ENCODE assay signal across 25 mouse cellular contexts in the genomic region with DNA sequence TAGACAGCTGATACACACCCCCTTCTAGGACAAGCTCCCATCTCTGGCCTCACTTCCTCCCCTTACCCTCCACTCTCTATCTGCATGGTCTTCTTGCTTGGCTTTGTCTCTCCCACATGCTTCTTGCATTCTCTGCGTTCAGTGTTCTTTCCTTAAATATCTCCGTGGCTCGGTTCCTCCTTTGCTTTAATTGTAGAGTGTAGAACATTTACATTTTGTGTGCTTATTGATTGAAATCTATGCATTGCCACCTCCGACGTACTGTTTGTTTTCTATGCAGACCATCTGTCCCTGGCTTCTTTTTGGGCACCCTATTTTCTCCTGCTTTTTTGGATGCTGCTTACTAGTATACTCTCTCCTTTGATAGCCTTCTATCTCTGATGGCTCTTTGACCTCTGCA. TPM values are rescaled to one million over a fixed set of nuclear protein-coding genes. Genes with fewer than 3 reads are reported as not detected.
DNase-seq lines count a peak whose midpoint lies in the region; ATAC-seq and TF ChIP-seq lines count a peak whose summit lies in the region.
"Had no signal": no experiment of that assay in that cellular context is flagged by ENCODE, and none has a peak within 500 bp of the region (broad histone marks: within the 10 kb centered on the region; RNA-seq: fewer than 3 reads in every experiment).

No protein-coding gene starts in this region.

- 63% methylated on average over 5 of the region's 5 CpGs for WGBS in forebrain, postnatal 0 days
- 83% methylated on average over 5 of the region's 5 CpGs for WGBS in forebrain, embryonic 15.5 days

- ATAC-seq in forebrain, postnatal 0 days = no peak
- no peak for ATAC-seq in forebrain, embryonic 15.5 days (replicated peaks)
- ATAC-seq: activated CD4-positive, CD25-positive, alpha-beta regulatory T cell, adult 4 months; CD4-positive, CD25-positive, alpha-beta regulatory T cell, adult 4 months; forebrain, embryonic 13.5 days; forebrain, embryonic 16.5 days; Patski had no signal

- H3K4me3 ChIP-seq in forebrain, postnatal 0 days (ENCODE audit: low read depth, low read length) = no peak overlapping the region
- H3K4me3 ChIP-seq in forebrain, embryonic 15.5 days = no peak overlapping the region
- H3K4me3 ChIP-seq in left cerebral cortex, adult 2 months = no peak overlapping the region
- H3K4me3 ChIP-seq: embryonic facial prominence, embryonic 10.5 days; embryonic facial prominence, embryonic 12.5 days; forebrain, embryonic 13.5 days had no signal

- H3K4me2 ChIP-seq in forebrain, postnatal 0 days (ENCODE audit: low read depth) = no peak overlapping the region
- no peak overlapping the region for H3K4me2 ChIP-seq in forebrain, embryonic 15.5 days (replicated peaks)
- H3K4me2 ChIP-seq: embryonic facial prominence, embryonic 12.5 days; forebrain, embryonic 13.5 days had no signal

- H3K9ac ChIP-seq in forebrain, postnatal 0 days = no peak overlapping the region
- H3K9ac ChIP-seq in forebrain, embryonic 15.5 days (replicated peaks) = no peak overlapping the region
- H3K9ac ChIP-seq: embryonic facial prominence, embryonic 12.5 days; forebrain, embryonic 13.5 days had no signal

- H3K36me3 ChIP-seq in forebrain, postnatal 0 days (ENCODE audit: insufficient read depth) = no peaks in the 10 kb centered on the region
- H3K36me3 ChIP-seq in forebrain, embryonic 15.5 days = no peaks in the 10 kb centered on the region
- H3K36me3 ChIP-seq: embryonic facial prominence, embryonic 10.5 days; embryonic facial prominence, embryonic 12.5 days; G1E had no signal

- DNase-seq in forebrain, postnatal 0 days = peak; percentile 18
- no peak for DNase-seq in left cerebral cortex, adult 2 months (ENCODE audit: extremely low spot score in 1 of 2, low spot score in 2 of 2)
- DNase-seq in left cerebral cortex, adult 8-10 months (ENCODE audit: low spot score in 2 of 2) = no peak
- no peak for DNase-seq in cerebellum, adult 11-12 months
- DNase-seq: adrenal gland, adult 2 months; adrenal gland, postnatal 10 days; adrenal gland, postnatal 25 days; B cell, adult 2 months; cerebellum, adult 18-20 months; cerebellum, adult 8-10 months; cerebellum, adult 9-11 months; cerebellum, postnatal 14 days; cerebellum, postnatal 36 days had no signal

- H3K9me3 ChIP-seq in forebrain, postnatal 0 days (ENCODE audit: low read length) = no peaks in the 10 kb centered on the region
- H3K9me3 ChIP-seq in forebrain, embryonic 15.5 days = no peaks in the 10 kb centered on the region
- H3K9me3 ChIP-seq: embryonic facial prominence, embryonic 10.5 days; embryonic facial prominence, embryonic 12.5 days; forebrain, embryonic 13.5 days; G1E had no signal

- no peak for TF ChIP-seq CTCF in forebrain, postnatal 0 days (IDR thresholded peaks at IDR 0.05; ENCODE audit: low read depth)
- no peak for TF ChIP-seq CTCF in left cerebral cortex, adult 2 months (IDR thresholded peaks at IDR 0.05)

- intact Hi-C loops in left cerebral cortex, adult 2 months (cut with DNase I) = no loop called here

- no peaks in the 10 kb centered on the region for H3K27me3 ChIP-seq in forebrain, postnatal 0 days (ENCODE audit: insufficient read depth, low read length)
- H3K27me3 ChIP-seq in forebrain, embryonic 15.5 days = no peaks in the 10 kb centered on the region
- H3K27me3 ChIP-seq: CH12.LX; embryonic facial prominence, embryonic 12.5 days; forebrain, embryonic 13.5 days had no signal

- H3K4me1 ChIP-seq in forebrain, postnatal 0 days (ENCODE audit: insufficient read depth) = no peaks in the 10 kb centered on the region
- H3K4me1 ChIP-seq in forebrain, embryonic 15.5 days = no peaks in the 10 kb centered on the region
- H3K4me1 ChIP-seq: embryonic facial prominence, embryonic 10.5 days; embryonic facial prominence, embryonic 12.5 days; forebrain, embryonic 13.5 days had no signal

- H3K27ac ChIP-seq in forebrain, postnatal 0 days (ENCODE audit: low read depth, low read length) = no peak overlapping the region
- H3K27ac ChIP-seq in forebrain, embryonic 15.5 days (replicated peaks) = no peak overlapping the region
- H3K27ac ChIP-seq in left cerebral cortex, adult 2 months = peak overlapping the region; percentile 40
- H3K27ac ChIP-seq: embryonic facial prominence, embryonic 10.5 days; embryonic facial prominence, embryonic 12.5 days; forebrain, embryonic 13.5 days had no signal

RNA-seq across cellular contexts. Expression of gene Gm19410, which starts 9.4 kb away (rescaled TPM):
- total RNA-seq in forebrain, postnatal 0 days (2014; rRNA removed) = 1.8 and 2.9 TPM in 2 replicates
- polyA plus RNA-seq in forebrain, postnatal 0 days (2015; fragmentation: Nextera tagmentation; extraction: Ambion mirVana) = 0.43 and 0.47 TPM in 2 replicates
- polyA plus RNA-seq in forebrain, embryonic 15.5 days (2015; fragmentation: Nextera tagmentation; extraction: Ambion mirVana) = 0.13 and 0.14 TPM in 2 replicates
- 10 to 100 TPM; 22.8 to 26.4 TPM for total RNA-seq in left cerebral cortex, adult 2 months (2021)
- 10 to 100 TPM; 20.0 to 23.2 (median 21.5) TPM for total RNA-seq in left cerebral cortex, adult 8-10 months (2022)
- total RNA-seq: adrenal gland, adult 2 months; CH12.LX; common myeloid progenitor, adult 5-6 weeks; G1E had no signal
- polyA plus RNA-seq: activated CD4-positive, CD25-positive, alpha-beta regulatory T cell, adult 4 months; adrenal gland, adult 2 months; CD4-positive, CD25-positive, alpha-beta regulatory T cell, adult 4 months; embryonic facial prominence, embryonic 10.5 days; forebrain, embryonic 11.5 days; G1E had no signal
